Mouse (Mus musculus) embryonic facial prominence, embryonic 11.5 days (tissue): ENCODE measurements around the gene Gm49380. TPM values are rescaled to one million over a fixed set of nuclear protein-coding genes. Genes with fewer than 3 reads are reported as not detected.
A peak's percentile ranks its signal among the peaks of the same experiment; 100 is the strongest.

ENCODE experiments used
- ATAC-seq: fragments of 200-750 bp; cut with Nextera tagmentation; replicated peaks from 2 replicates; pipeline ENCODE4 v1.8.0; 2017; ENCODE audit warnings: low read depth; ENCODE audit not compliant: insufficient number of reproducible peaks, low FRiP score, low TSS enrichment
- DNase-seq: peaks from one replicate; pipeline ENCODE4 v3.0.0-alpha.2; 2015; ENCODE audit warnings: low spot score
- H3K27ac ChIP-seq: fragments of 300-500 bp; sonication (generic); replicated peaks from 2 replicates; pipeline ENCODE4 v1.5.1; 2014; ENCODE audit warnings: mild to moderate bottlenecking, low read depth, low read length, control low read depth
- H3K27me3 ChIP-seq: fragments of 300-500 bp; sonication (generic); 2 replicates; pipeline ENCODE4 v1.6.1; 2014; ENCODE audit warnings: mild to moderate bottlenecking, low read length, moderate library complexity, mixed read lengths; ENCODE audit not compliant: control insufficient read depth, insufficient read depth
- H3K36me3 ChIP-seq: fragments of 300-500 bp; sonication (generic); replicated peaks from 2 replicates; pipeline ENCODE4 v1.6.1; 2014; ENCODE audit warnings: low read depth, mild to moderate bottlenecking, low read length, moderate library complexity, mixed read lengths; ENCODE audit not compliant: control insufficient read depth, insufficient read depth
- H3K4me1 ChIP-seq: fragments of 300-500 bp; sonication (generic); 2 replicates; pipeline ENCODE4 v1.6.1; 2014; ENCODE audit warnings: low read length, mixed read lengths; ENCODE audit not compliant: control insufficient read depth, insufficient read depth
- H3K4me2 ChIP-seq: fragments of 300-500 bp; sonication (generic); 2 replicates; pipeline ENCODE4 v1.6.1; 2014; ENCODE audit warnings: low read depth, mild to moderate bottlenecking, control low read depth, low read length, moderate library complexity
- H3K4me3 ChIP-seq: fragments of 300-500 bp; sonication (generic); 2 replicates; pipeline ENCODE4 v1.5.1; 2014; ENCODE audit warnings: low read depth, low read length, control low read depth
- H3K9ac ChIP-seq: fragments of 300-500 bp; sonication (generic); replicated peaks from 2 replicates; pipeline ENCODE4 v1.6.1; 2014; ENCODE audit warnings: mild to moderate bottlenecking, control low read depth, low read length
- H3K9me3 ChIP-seq: fragments of 300-500 bp; sonication (generic); replicated peaks from 2 replicates; pipeline ENCODE4 v1.6.1; 2016; ENCODE audit warnings: mild to moderate bottlenecking, low read length, inconsistent platforms, mixed read lengths; ENCODE audit not compliant: control insufficient read depth
- WGBS: fragments of 180-500 bp; shearing (Covaris S2); extraction: QIAGEN DNeasy Blood & Tissue Kit; methylation state at CpG from one replicate; pipeline ENCODE4 v1.1.7; 2014; 5-methylcytosine and 5-hydroxymethylcytosine counted together
- polyA plus RNA-seq: library from polyadenylated mRNA; unstranded; fragments of >200 nt; fragmentation: Nextera tagmentation; extraction: Ambion mirVana; gene quantifications from 2 replicates; pipeline ENCODE4 v1.2.1, GENCODE M21; 2014

Gm49380 gene
- polyA plus RNA-seq, 1 experiment from 2014 or later: 0.08 TPM

- no peaks in the 10 kb centered on the region for H3K9me3 ChIP-seq
- DNase-seq (peak; percentile 80), ATAC-seq (peak; percentile 53)
- H3K4me3 ChIP-seq: peak overlapping the region; percentile 33
- peak overlapping the region; percentile 60 for H3K9ac ChIP-seq
- peaks cover 17% of the 10 kb centered on the region for H3K27me3 ChIP-seq
- peaks cover 6% of the 10 kb centered on the region for H3K4me1 ChIP-seq
- under 1% methylated on average over 27 of the region's 27 CpGs for WGBS
- peak overlapping the region; percentile 74 for H3K4me2 ChIP-seq
- peak overlapping the region; percentile 29; the same call in 1 of the 2 replicates for H3K27ac ChIP-seq
- H3K36me3 ChIP-seq: no peaks in the 10 kb centered on the region
These were observed 16.7 kb upstream of the Gm49380 start for GRCm38 (mm10) chr9:44130034-44130433.

- no peaks in the 10 kb centered on the region for H3K36me3 ChIP-seq
- ATAC-seq: peak; percentile 0; the same call in 1 of the 2 replicates
- H3K4me2 ChIP-seq: peak overlapping the region; percentile 74
- H3K4me3 ChIP-seq: peak overlapping the region; percentile 33
- H3K9ac ChIP-seq: peak overlapping the region; percentile 60
- no peak for DNase-seq
- H3K4me1 ChIP-seq: peaks cover 6% of the 10 kb centered on the region
- H3K27ac ChIP-seq: peak overlapping the region; percentile 29; the same call in 1 of the 2 replicates
- H3K9me3 ChIP-seq: no peaks in the 10 kb centered on the region
- peaks cover 14% of the 10 kb centered on the region for H3K27me3 ChIP-seq
- 1% methylated on average over 9 of the region's 9 CpGs for WGBS
These were observed 16.3 kb upstream of the Gm49380 start for GRCm38 (mm10) chr9:44129633-44130032.

GRCm38 (mm10) chr9:44127351-44127801 is 14.1 kb upstream of the Gm49380 start:
- Histone ChIP-seq H3K4me2 (no peak overlapping the region), H3K4me3 (no peak overlapping the region), H3K36me3 (no peaks in the 10 kb centered on the region), H3K27ac (no peak overlapping the region), H3K4me1 (peaks cover 3% of the 10 kb centered on the region), H3K9ac (no peak overlapping the region), H3K27me3 (no peaks in the 10 kb centered on the region), H3K9me3 (no peaks in the 10 kb centered on the region)
- DNase-seq: no peak
- 61% methylated on average over 3 of the region's 3 CpGs for WGBS
- ATAC-seq: no peak

- Histone ChIP-seq H3K27ac (no peak overlapping the region), H3K36me3 (no peaks in the 10 kb centered on the region), H3K4me2 (no peak overlapping the region), H3K9ac (no peak overlapping the region), H3K4me3 (no peak overlapping the region), H3K4me1 (peaks cover 3% of the 10 kb centered on the region), H3K27me3 (no peaks in the 10 kb centered on the region), H3K9me3 (no peaks in the 10 kb centered on the region)
- WGBS: 92% methylated on average over 3 of the region's 3 CpGs
- DNase-seq (no peak), ATAC-seq (no peak)
These were observed 13.4 kb upstream of the Gm49380 start for GRCm38 (mm10) chr9:44126746-44127145.

GRCm38 (mm10) chr9:44125546-44126428 is 12.5 kb upstream of the Gm49380 start:
- no peaks in the 10 kb centered on the region for H3K9me3 ChIP-seq
- ATAC-seq (no peak), DNase-seq (peak; percentile 93)
- no peak overlapping the region for H3K27ac ChIP-seq
- peaks cover 3% of the 10 kb centered on the region for H3K4me1 ChIP-seq
- no peaks in the 10 kb centered on the region for H3K36me3 ChIP-seq
- H3K4me3 ChIP-seq: no peak overlapping the region
- H3K27me3 ChIP-seq: no peaks in the 10 kb centered on the region
- WGBS: 36% methylated on average over 18 of the region's 18 CpGs
- no peak overlapping the region for H3K4me2 ChIP-seq
- no peak overlapping the region for H3K9ac ChIP-seq

GRCm38 (mm10) chr9:44125026-44125425 is 11.7 kb upstream of the Gm49380 start:
- no peak for ATAC-seq
- H3K36me3 ChIP-seq: no peaks in the 10 kb centered on the region
- no peaks in the 10 kb centered on the region for H3K9me3 ChIP-seq
- no peak overlapping the region for H3K4me2 ChIP-seq
- H3K27ac ChIP-seq: no peak overlapping the region
- H3K27me3 ChIP-seq: no peaks in the 10 kb centered on the region
- WGBS: 25% methylated on average over 5 of the region's 5 CpGs
- DNase-seq: no peak
- no peaks in the 10 kb centered on the region; the same call in 1 of the 2 replicates for H3K4me1 ChIP-seq
- no peak overlapping the region for H3K4me3 ChIP-seq
- no peak overlapping the region for H3K9ac ChIP-seq

GRCm38 (mm10) chr9:44124317-44124716 is 11.0 kb upstream of the Gm49380 start:
- no peaks in the 10 kb centered on the region for H3K36me3 ChIP-seq
- no peak overlapping the region for H3K27ac ChIP-seq
- WGBS: 70% methylated on average over 6 of the region's 6 CpGs
- no peak for ATAC-seq
- H3K9ac ChIP-seq: no peak overlapping the region
- H3K9me3 ChIP-seq: no peaks in the 10 kb centered on the region
- no peak overlapping the region for H3K4me2 ChIP-seq
- no peaks in the 10 kb centered on the region for H3K4me1 ChIP-seq
- no peaks in the 10 kb centered on the region for H3K27me3 ChIP-seq
- no peak overlapping the region for H3K4me3 ChIP-seq
- DNase-seq: no peak

GRCm38 (mm10) chr9:44119948-44120465 is 6.7 kb upstream of the Gm49380 start:
- ATAC-seq (no peak), DNase-seq (no peak)
- 82% methylated on average over 8 of the region's 8 CpGs for WGBS
- no peak overlapping the region for H3K9ac ChIP-seq
- H3K4me1 ChIP-seq: no peaks in the 10 kb centered on the region
- H3K27me3 ChIP-seq: no peaks in the 10 kb centered on the region
- no peaks in the 10 kb centered on the region for H3K9me3 ChIP-seq
- H3K36me3 ChIP-seq: no peaks in the 10 kb centered on the region
- H3K4me3 ChIP-seq: no peak overlapping the region
- no peak overlapping the region for H3K4me2 ChIP-seq
- H3K27ac ChIP-seq: no peak overlapping the region
